Mouse (Mus musculus) liver, postnatal 0 days (tissue): ENCODE data around the gene Nmnat2.

Source experiments
- CTCF ChIP-seq: sonication (generic); IDR thresholded peaks from 2 replicates; pipeline ENCODE4 v1.5.1; 2016; ENCODE audit warnings: antibody characterized with exemption, low read depth
- EP300 ChIP-seq: IDR thresholded peaks from 2 replicates; pipeline ENCODE4 v1.6.1; 2016; ENCODE audit warnings: antibody characterized with exemption, low read depth, mild to moderate bottlenecking

DNA sequence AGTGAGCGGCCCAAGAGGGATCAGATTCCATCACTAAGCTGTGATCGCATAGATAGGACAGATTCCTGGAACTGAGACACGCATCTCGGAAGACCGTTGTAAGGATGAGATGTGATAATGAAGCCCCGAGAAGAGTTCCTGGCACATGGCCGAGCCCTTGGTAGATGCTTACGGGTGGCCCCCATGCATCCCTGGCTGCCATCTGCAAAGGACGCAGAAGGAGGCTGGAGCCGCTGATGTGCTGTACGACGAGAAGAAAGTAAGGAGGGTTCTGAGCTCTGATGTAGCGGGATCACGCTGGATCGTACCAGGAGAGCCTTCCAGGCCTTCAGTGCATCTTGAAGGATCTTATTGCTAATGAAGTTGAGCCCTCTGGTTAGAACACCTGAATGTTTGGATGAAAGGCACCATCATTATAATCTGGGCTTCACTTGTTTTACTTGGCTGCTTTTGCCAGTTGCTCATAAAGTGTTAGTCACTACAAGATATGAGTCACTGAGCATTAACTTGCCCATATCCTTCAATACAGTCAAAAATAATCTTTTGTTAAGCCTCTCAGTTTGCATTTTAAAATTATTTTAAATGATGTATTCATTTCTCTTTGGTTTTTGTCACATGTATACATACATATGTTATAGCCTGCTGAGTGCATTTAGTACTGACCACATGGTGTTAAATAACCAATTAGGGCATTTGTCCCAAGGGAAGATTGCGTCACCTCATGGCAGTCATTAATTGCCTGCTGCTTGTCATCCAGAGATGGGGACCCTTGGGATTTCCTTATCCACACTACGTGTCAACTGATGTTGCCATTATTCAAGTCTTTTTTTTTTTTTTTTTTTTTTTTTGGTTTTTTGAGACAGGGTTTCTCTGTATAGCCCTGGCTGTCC is 147.7 kb downstream of the Nmnat2 start:
- TF ChIP-seq CTCF (no peak), EP300 (no peak)
